Mouse (Mus musculus): ENCODE measurements at regions not wholly inside any gene's neighbourhood (a gene's known extent, or its start where the extent isn't known, plus 50 kb on each side); places are given as distances from the start of the nearest gene placed in this dataset.

- TF ChIP-seq POLR2A (IDR thresholded peaks at IDR 0.05; ENCODE audit: insufficient read depth, low read depth, low read length) (no peak), CTCF (IDR thresholded peaks at IDR 0.05) (no peak)
Measured at GRCm38 (mm10) chr12:50193501-50193900, 455.4 kb downstream of the Prkd1 start.
